Mouse (Mus musculus) right cerebral cortex, adult 2 months (tissue): ENCODE results near the gene Chga.
A peak's percentile ranks its signal among the peaks of the same experiment; 100 is the strongest.

Source experiments
- DNase-seq, 2 experiments: peaks; one replicate each; pipeline ENCODE4 v3.0.0; 2021 to 2022; ENCODE audit warnings: low spot score in 2 of 2

The Chga gene

GRCm38 (mm10) chr12:102557372-102557771 lies 2.6 kb downstream of the Chga start:
- peak; percentile 62 to 68 for DNase-seq

GRCm38 (mm10) chr12:102565086-102565485 lies 10.3 kb downstream of the Chga start:
- DNase-seq: no peak

- DNase-seq: no peak
These were observed 12.2 kb downstream of the Chga start for GRCm38 (mm10) chr12:102566951-102567350.

- DNase-seq: no peak
These were observed 13.4 kb downstream of the Chga start for GRCm38 (mm10) chr12:102568219-102568618.

DNA sequence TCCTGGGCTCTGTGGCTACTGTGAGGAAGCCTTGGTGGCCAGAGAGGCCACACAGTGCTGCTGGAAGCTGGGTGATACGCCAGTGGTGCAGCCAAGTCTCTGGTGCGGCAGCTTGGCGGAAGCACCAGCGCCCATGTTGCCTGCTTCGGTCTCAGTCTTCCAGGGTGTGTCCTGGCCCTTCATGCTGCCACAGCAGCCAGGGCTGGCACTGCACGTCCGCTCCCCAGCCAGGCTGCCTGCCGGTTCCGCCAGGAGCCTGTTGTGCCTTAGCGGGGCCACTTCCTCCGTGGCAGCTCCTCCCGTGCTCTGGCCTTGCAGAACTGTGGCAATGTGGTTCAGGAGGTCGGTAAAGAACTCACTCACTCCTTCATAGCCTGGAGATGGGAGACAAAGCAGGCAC lies 15.3 kb downstream of the Chga start:
- no peak for DNase-seq

GRCm38 (mm10) chr12:102570734-102571133 lies 16.0 kb downstream of the Chga start:
- no peak for DNase-seq

DNA sequence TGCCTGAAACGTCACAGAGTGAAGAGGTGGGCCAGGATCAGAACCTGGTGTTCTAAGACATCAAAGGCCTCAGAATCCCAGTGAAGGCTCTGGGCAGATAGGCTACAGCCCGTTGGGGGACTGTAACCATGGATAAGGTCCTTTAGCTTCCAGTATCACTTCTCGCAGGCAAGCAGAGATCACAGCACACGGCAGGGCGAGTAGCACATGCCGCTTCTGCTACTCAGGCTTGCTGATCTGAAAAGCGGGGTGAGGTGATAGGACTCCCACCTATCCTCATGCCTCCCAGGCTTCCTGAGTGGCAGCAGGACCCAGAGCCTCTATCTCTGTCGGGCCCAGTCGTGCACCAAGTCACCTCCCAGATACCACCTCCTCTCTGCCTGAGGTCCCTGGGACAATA lies 16.9 kb downstream of the Chga start:
- DNase-seq: no peak

DNA sequence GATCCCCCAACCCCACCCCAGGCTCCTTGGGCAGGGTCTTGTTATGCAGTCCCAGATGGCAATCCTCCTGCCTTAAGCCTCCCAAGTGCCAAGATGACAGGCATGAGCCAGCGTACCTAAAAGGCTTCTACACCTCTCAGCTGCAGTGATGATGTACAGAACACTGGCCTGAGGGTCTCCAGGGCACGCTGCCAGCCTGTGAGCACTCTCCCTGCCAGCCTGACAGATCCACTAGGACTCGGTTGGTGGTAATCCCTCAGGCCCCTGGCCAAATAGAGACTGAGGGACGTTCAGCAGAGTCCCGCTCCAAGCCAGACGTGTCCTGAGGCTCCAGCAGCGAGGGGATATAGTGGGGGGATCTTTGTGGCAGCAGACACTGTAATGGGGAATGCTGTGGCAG lies 18.3 kb downstream of the Chga start:
- no peak for DNase-seq

DNA sequence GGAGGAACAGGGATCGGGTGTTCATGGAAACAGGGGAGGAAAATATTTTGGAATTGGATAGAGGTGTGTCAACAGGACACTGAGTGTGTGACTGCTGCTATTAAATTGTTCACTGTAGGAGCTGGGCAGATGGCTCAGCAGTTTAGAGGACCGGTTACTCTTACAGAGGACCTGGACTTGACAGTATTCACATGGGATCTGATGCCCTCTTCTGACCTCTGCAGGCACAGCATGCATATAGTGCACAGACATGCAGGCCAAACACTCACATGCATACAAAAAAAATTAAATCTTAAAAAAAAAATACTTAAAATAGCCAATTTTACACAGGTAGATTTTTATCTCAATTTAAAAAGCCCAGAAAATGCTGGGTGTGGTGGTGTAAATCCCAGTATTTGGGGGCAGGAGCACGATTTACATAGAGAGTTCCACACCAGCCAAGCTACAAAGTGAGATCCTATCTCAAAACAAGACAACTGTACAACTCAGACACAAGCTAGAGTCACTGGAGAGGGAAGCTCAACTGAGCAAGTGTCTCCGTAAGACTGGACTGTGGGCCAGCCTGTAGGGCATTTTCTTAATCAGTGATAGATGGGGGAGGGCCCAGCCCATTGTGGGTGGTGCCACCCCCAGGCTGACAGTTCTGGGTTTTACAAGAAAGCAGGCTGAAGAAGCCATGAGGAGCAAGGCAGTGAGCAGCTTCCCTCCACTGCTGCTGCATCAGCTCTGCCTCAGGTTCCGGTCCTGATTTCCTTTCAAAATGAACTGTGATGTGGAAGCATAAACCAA lies 21.0 kb downstream of the Chga start:
- no peak for DNase-seq

DNA sequence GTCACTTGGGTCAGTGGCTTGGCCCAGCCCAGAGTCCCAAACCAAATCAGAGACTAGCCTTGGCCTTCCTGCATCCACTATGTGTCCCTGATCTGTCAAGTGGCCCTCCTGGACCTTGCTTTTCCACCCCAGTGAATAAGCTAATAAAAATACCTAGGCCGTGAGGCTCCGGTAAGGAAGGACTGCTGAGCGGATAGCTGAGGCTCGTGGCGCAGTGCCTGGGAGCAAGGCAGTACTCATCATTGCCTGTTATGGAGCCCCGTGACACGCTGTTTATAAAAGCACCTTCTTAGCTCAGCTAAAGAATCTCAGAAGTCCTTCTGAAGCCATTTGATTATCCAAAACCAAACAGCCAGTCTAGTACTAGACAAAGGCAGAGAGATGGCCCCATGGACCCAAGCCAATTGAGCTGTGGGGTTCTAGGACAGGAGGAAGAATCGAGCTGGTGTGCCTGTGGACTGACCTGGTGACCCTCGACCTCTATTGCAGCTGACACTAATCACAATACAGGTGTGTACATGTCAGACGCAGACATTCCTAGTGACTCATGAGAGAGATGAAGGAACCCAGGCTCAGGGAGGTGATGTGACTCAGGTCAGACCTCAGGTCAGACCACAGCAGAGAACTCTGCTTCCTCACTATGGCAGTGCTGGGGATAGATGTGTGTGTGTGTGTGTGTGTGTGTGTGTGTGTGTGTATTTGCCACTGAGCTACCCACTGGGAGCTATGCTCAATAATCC lies 22.1 kb downstream of the Chga start:
- DNase-seq: no peak

- peak; percentile 81 to 85 for DNase-seq
These were observed 24.3 kb downstream of the Chga start for GRCm38 (mm10) chr12:102579041-102579440.

- no peak for DNase-seq
These were observed 26.9 kb downstream of the Chga start for GRCm38 (mm10) chr12:102581579-102582196.

DNA sequence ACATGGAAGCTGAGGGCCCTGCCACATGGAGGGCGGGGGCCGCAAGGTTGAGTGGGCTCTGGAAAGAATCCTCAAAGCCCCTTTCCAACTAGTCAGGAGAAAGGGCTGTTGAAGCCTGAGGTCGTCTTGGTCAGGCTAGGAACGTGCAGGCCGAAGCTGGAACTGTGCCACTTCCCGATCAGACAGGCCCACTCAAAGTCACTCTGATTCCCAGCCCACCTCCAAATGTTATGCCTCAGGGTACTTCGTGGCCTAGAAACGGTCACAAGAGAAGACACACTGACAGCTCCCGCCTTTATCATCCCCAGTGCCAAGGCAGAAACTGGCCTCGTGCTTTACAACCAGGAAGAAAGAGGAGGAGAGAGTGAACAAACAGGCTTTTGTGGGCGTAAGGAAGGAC lies 27.7 kb downstream of the Chga start:
- no peak for DNase-seq

DNA sequence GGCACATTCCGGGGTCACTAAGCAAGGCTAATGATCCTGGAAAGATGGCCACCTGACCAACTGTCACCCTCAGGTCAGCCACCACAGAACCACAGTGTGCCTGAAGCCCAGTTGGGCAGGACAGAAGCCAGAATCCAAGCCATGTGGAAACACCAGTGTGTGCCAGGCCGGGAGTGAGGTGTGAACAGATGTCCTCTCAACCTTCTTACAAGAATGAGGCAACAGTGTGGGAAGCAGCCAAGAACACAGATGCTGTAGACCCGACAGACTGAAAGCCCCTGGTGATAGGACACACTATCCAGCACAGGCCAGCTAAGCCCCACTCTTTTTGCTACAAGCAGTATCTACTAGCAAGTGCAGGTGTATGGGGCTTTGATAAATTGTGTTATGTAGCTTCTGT lies 30.6 kb downstream of the Chga start:
- peak in 1 of 2 experiments; percentile 32 for DNase-seq

GRCm38 (mm10) chr12:102586286-102586881 lies 31.6 kb downstream of the Chga start:
- DNase-seq: no peak

DNA sequence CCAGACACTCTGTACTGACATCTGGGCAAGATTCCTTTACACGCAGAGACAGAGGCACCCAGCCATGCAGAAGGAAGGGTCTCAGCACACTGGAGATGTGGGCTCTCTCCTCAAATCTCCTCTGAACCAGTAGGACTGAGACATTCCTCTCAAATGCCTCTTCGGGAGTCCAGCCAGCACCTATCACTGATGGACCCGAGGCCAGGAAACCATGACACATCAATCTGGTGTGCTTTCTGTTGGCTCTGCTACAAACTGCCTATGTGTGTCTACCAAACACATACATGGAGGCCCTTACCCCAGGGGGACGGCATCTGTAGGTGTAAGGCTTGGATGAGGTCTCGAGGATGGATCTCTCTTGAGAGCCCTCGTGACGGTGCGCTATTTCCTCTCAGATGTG lies 32.3 kb downstream of the Chga start:
- no peak for DNase-seq

GRCm38 (mm10) chr12:102590711-102591360 lies 36.1 kb downstream of the Chga start:
- no peak for DNase-seq

GRCm38 (mm10) chr12:102593699-102594098 lies 38.9 kb downstream of the Chga start:
- DNase-seq: peak; percentile 74 to 76

DNA sequence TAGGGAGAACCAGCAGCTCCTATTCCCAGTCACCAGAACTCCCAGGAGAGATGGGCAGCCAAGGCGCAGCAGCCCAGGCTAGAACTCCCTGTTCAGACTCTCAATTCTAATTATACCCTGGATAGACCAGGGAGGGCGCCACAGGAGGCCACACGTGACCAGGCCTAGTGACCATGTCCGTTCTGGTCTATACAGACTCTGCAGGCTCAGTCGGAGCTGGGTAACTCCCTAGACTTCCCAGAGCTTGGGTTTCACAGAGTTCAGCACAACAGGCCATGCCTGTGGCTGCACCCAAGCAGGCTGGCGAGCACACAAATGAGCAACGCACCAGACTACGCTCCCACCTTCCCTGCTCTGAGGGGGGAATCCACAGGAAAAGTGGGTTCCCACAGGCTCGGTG lies 39.9 kb downstream of the Chga start:
- DNase-seq: no peak

DNA sequence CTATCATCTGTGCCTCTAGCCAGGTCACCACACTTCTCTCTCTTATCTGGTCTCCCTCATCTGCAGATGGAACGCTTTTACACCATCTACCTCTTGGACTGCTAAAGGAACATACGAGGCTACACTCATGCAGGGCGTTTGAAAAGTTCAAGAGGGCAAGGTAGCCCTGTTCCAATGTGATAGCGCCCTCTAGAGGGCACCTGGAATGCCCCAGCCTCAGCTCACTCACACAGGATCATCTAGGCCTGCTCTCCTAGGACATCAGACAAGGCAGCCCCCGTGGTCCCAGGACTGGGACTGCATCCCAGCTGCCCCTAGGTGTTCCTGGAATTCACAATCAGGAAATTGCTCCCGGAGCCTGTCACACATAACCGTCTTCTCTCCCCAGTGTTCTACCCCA lies 41.6 kb downstream of the Chga start:
- no peak for DNase-seq

DNA sequence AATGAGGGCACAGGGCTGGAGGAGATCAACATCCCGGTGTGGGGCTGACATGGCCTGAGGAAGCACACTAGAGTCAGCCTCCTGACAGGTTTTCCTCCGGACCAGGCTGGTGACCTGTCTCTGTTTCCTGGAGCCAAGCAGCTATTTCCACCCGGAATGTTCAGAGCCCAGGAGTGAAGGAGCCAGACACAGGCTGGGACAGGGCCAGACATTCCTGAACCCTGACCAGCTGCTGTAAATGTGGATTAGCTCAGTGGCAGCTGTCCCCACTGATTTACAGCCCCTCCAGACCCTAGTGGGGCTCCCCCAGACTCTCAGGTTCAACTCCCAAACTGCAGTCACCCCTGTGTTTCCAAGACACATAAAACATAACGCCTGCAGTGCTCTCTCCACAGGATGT lies 42.7 kb downstream of the Chga start:
- DNase-seq: no peak

GRCm38 (mm10) chr12:102598535-102598934 lies 43.8 kb downstream of the Chga start:
- no peak for DNase-seq
